Mouse (Mus musculus) heart, embryonic 15.5 days (tissue): ENCODE results near the gene Kirrel3. TPM values are rescaled to one million over a fixed set of nuclear protein-coding genes. Genes with fewer than 3 reads are reported as not detected.

Experiments
- ATAC-seq: fragments of 200-750 bp; cut with Nextera tagmentation; replicated peaks from 2 replicates; pipeline ENCODE4 v1.8.0; 2017; ENCODE audit warnings: low read depth, moderate TSS enrichment; ENCODE audit not compliant: insufficient number of reproducible peaks, insufficient read depth, low FRiP score
- H3K27ac ChIP-seq: fragments of 300-500 bp; sonication (generic); 2 replicates; pipeline ENCODE4 v1.5.1; 2015; ENCODE audit warnings: mild to moderate bottlenecking, inconsistent platforms
- H3K27me3 ChIP-seq: fragments of 300-500 bp; sonication (generic); 2 replicates; pipeline ENCODE4 v1.6.1; 2015; ENCODE audit warnings: inconsistent platforms
- H3K36me3 ChIP-seq: fragments of 300-500 bp; sonication (generic); 2 replicates; pipeline ENCODE4 v1.6.1; 2015; ENCODE audit warnings: mild to moderate bottlenecking, inconsistent platforms
- H3K4me1 ChIP-seq: fragments of 300-500 bp; sonication (generic); replicated peaks from 2 replicates; pipeline ENCODE4 v1.6.1; 2015; ENCODE audit warnings: inconsistent platforms
- H3K4me2 ChIP-seq: fragments of 300-500 bp; sonication (generic); 2 replicates; pipeline ENCODE4 v1.6.1; 2015; ENCODE audit warnings: inconsistent platforms, mild to moderate bottlenecking, moderate library complexity
- H3K4me3 ChIP-seq: fragments of 300-500 bp; sonication (generic); 2 replicates; pipeline ENCODE4 v1.5.1; 2015; ENCODE audit warnings: mild to moderate bottlenecking, inconsistent platforms
- H3K9ac ChIP-seq: fragments of 300-500 bp; sonication (generic); 2 replicates; pipeline ENCODE4 v1.6.1; 2015; ENCODE audit warnings: mild to moderate bottlenecking, inconsistent platforms
- H3K9me3 ChIP-seq: fragments of 300-500 bp; sonication (generic); replicated peaks from 2 replicates; pipeline ENCODE4 v1.6.1; 2016; ENCODE audit warnings: inconsistent platforms
- WGBS: fragments of 180-500 bp; shearing (Covaris S2); methylation state at CpG from one replicate; pipeline ENCODE4 v1.1.7; 2015; ENCODE audit warnings: mixed read lengths; 5-methylcytosine and 5-hydroxymethylcytosine counted together
- polyA plus RNA-seq: library from polyadenylated mRNA; unstranded; fragments of >200 nt; fragmentation: Nextera tagmentation; extraction: Ambion mirVana; gene quantifications from 2 replicates; pipeline ENCODE4 v1.2.1, GENCODE M21; 2015

The Kirrel3 gene
- polyA plus RNA-seq, 1 experiment from 2014 or later: 1.2 TPM

DNA sequence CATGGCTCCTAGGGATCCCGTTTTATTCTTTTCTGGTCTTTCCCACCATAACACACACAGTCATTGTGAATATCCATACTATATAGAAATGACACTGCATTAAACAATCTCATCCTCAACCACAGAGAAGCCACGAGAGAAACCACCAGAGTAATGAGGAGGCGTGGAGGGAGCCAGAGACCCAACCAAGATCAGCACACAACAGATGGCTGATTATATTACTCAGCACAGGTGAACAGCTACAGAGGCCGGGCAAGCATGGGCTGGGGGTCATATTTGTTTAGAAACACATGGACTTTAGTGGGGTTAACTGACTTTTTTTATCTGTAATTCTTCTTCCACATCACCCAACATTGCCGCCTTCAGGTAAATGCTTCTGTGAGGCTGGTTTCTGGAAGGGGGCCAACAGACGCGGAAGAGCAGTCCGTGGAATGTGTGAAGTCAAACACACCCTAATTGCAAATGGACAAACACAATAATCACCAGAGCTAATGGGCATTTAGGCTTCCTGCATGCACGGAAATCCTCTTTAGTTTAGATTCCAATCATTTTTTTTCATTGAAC, 76.8 kb downstream of the Kirrel3 start:
- Histone ChIP-seq H3K4me2 (no peak overlapping the region), H3K27ac (no peak overlapping the region), H3K36me3 (no peaks in the 10 kb centered on the region), H3K9ac (no peak overlapping the region), H3K27me3 (peaks cover 4% of the 10 kb centered on the region; the same call in 1 of the 2 replicates), H3K4me3 (no peak overlapping the region), H3K9me3 (no peaks in the 10 kb centered on the region), H3K4me1 (no peaks in the 10 kb centered on the region)
- WGBS: 68% methylated on average over 9 of the region's 9 CpGs
- ATAC-seq: no peak

DNA sequence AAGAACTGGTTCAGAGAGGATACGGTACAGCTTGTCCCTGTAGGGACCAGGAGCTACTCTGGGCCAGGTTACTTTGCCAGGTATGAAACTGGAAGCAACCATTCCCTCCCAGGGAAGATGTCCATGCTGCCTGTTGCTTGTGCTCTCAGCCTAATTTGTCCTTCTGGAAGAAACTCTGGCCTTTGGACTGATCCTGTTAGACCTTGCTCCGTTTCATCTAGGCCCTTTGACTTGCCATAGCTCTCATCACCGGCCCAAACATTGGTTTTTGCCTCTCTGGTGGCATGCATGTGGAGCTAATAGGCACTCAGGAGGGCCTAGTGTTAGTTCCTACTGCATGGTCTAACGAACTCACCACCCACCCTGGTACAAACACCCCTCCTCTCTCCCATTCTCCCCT, 88.2 kb downstream of the Kirrel3 start:
- no peaks in the 10 kb centered on the region for H3K4me1 ChIP-seq
- H3K4me2 ChIP-seq: no peak overlapping the region
- H3K9me3 ChIP-seq: no peaks in the 10 kb centered on the region
- no peak overlapping the region for H3K9ac ChIP-seq
- no peaks in the 10 kb centered on the region for H3K36me3 ChIP-seq
- no peaks in the 10 kb centered on the region for H3K27me3 ChIP-seq
- H3K4me3 ChIP-seq: no peak overlapping the region
- ATAC-seq: no peak
- no peak overlapping the region for H3K27ac ChIP-seq
- 78% methylated on average over 4 of the region's 4 CpGs for WGBS

DNA sequence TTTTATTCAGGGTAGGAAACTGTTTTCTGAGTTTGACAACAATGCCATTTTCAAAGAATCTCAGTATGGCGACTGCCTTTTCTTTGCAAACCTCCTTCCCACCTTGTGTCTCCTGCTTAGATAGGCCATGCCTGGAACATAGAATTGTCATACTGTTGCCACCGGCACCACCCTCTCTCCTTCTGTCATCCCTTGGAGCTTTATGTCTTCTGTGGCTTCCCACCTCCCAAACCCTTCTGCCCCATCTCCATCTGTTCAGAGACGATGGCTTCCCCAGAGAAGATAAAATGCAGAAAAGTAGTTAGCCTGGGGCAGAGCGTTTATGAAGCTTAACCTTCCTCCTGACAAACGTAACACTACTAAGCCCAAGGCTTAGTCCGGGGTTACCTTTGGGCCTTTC, 88.9 kb downstream of the Kirrel3 start:
- H3K4me3 ChIP-seq: no peak overlapping the region
- H3K9me3 ChIP-seq: no peaks in the 10 kb centered on the region
- ATAC-seq: no peak
- H3K4me2 ChIP-seq: no peak overlapping the region
- no peak overlapping the region for H3K9ac ChIP-seq
- H3K27ac ChIP-seq: no peak overlapping the region
- 83% methylated on average over 6 of the region's 6 CpGs for WGBS
- no peaks in the 10 kb centered on the region for H3K36me3 ChIP-seq
- no peaks in the 10 kb centered on the region for H3K27me3 ChIP-seq
- no peaks in the 10 kb centered on the region for H3K4me1 ChIP-seq

- H3K36me3 ChIP-seq: no peaks in the 10 kb centered on the region
- ATAC-seq: no peak
- no peak overlapping the region for H3K27ac ChIP-seq
- H3K9ac ChIP-seq: no peak overlapping the region
- H3K4me2 ChIP-seq: no peak overlapping the region
- no peaks in the 10 kb centered on the region for H3K4me1 ChIP-seq
- H3K27me3 ChIP-seq: no peaks in the 10 kb centered on the region
- H3K4me3 ChIP-seq: no peak overlapping the region
- H3K9me3 ChIP-seq: no peaks in the 10 kb centered on the region
- 83% methylated on average over 6 of the region's 6 CpGs for WGBS
Observed at GRCm38 (mm10) chr9:34579174-34579573, 93.5 kb downstream of the Kirrel3 start.

- ATAC-seq: no peak
- Histone ChIP-seq H3K4me3 (no peak overlapping the region), H3K27ac (no peak overlapping the region), H3K4me1 (no peaks in the 10 kb centered on the region), H3K4me2 (no peak overlapping the region), H3K27me3 (no peaks in the 10 kb centered on the region), H3K36me3 (no peaks in the 10 kb centered on the region), H3K9ac (no peak overlapping the region), H3K9me3 (no peaks in the 10 kb centered on the region)
- 77% methylated on average over 1 of the region's 1 CpGs for WGBS
Observed at GRCm38 (mm10) chr9:34580059-34580458, 94.4 kb downstream of the Kirrel3 start.

GRCm38 (mm10) chr9:34582496-34582895, 96.8 kb downstream of the Kirrel3 start:
- no peaks in the 10 kb centered on the region for H3K9me3 ChIP-seq
- no peaks in the 10 kb centered on the region for H3K36me3 ChIP-seq
- H3K9ac ChIP-seq: no peak overlapping the region
- no peaks in the 10 kb centered on the region for H3K27me3 ChIP-seq
- no peaks in the 10 kb centered on the region for H3K4me1 ChIP-seq
- no peak overlapping the region for H3K27ac ChIP-seq
- H3K4me3 ChIP-seq: no peak overlapping the region
- no peak for ATAC-seq
- WGBS: 55% methylated on average over 1 of the region's 1 CpGs
- no peak overlapping the region for H3K4me2 ChIP-seq

GRCm38 (mm10) chr9:34585487-34585886, 99.8 kb downstream of the Kirrel3 start:
- Histone ChIP-seq H3K9ac (no peak overlapping the region), H3K4me3 (no peak overlapping the region), H3K27ac (no peak overlapping the region), H3K27me3 (no peaks in the 10 kb centered on the region), H3K4me2 (no peak overlapping the region), H3K9me3 (no peaks in the 10 kb centered on the region), H3K36me3 (no peaks in the 10 kb centered on the region), H3K4me1 (no peaks in the 10 kb centered on the region)
- WGBS: 35% methylated on average over 2 of the region's 2 CpGs
- no peak for ATAC-seq

DNA sequence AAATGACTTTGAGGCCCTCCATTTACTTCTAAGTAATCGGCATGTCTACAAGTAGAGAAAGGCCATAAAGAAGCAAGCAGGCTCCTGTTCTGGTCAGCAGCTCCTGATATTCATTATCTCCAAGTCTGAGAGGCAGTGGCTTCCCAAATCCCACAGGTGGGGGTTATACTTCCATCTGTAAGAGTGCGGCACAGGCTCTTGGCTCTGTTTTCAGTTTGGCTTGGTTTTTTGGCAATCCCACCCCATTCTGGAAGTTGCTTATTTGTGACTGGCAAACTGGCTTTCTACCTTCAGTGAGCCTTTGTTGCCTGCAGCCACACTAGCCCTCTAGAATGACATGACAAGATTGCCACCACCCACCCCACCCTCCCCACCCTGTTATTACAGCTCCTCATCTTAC, 100.4 kb downstream of the Kirrel3 start:
- Histone ChIP-seq H3K4me1 (no peaks in the 10 kb centered on the region), H3K27me3 (no peaks in the 10 kb centered on the region), H3K9ac (no peak overlapping the region), H3K36me3 (no peaks in the 10 kb centered on the region), H3K27ac (no peak overlapping the region), H3K4me3 (no peak overlapping the region), H3K4me2 (no peak overlapping the region), H3K9me3 (no peaks in the 10 kb centered on the region)
- no peak for ATAC-seq
- 57% methylated on average over 2 of the region's 2 CpGs for WGBS

GRCm38 (mm10) chr9:34589799-34590198, 104.1 kb downstream of the Kirrel3 start:
- Histone ChIP-seq H3K9me3 (no peaks in the 10 kb centered on the region), H3K9ac (no peak overlapping the region), H3K4me2 (no peak overlapping the region), H3K27me3 (no peaks in the 10 kb centered on the region), H3K36me3 (no peaks in the 10 kb centered on the region), H3K27ac (no peak overlapping the region), H3K4me1 (no peaks in the 10 kb centered on the region), H3K4me3 (no peak overlapping the region)
- no peak for ATAC-seq
- WGBS: 67% methylated on average over 1 of the region's 1 CpGs

GRCm38 (mm10) chr9:34592073-34592610, 106.4 kb downstream of the Kirrel3 start:
- Histone ChIP-seq H3K36me3 (no peaks in the 10 kb centered on the region), H3K9me3 (no peaks in the 10 kb centered on the region), H3K27me3 (no peaks in the 10 kb centered on the region), H3K9ac (no peak overlapping the region), H3K4me1 (no peaks in the 10 kb centered on the region), H3K27ac (no peak overlapping the region), H3K4me3 (no peak overlapping the region), H3K4me2 (no peak overlapping the region)
- no peak for ATAC-seq
- WGBS: 23% methylated on average over 3 of the region's 3 CpGs

DNA sequence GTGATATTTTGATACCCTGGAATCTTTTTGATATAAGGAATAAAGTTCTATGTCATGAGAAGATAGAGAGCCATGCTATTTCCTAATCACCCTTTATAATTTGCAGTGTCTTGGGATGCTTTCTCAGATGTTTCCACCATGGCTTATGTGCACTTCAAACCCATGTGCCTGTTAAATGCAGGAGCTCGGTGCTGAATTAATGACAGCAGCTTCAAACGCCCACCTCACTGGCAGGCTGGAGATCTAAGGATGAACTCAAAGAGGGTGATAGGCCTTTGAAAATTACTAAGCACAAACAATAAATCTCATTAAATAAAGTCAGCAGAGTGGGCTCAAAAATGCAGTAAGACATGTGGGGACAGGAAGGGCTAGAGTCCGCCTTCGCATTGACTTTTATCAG, 108.2 kb downstream of the Kirrel3 start:
- H3K9ac ChIP-seq: no peak overlapping the region
- 63% methylated on average over 4 of the region's 4 CpGs for WGBS
- no peak overlapping the region for H3K4me3 ChIP-seq
- H3K4me2 ChIP-seq: no peak overlapping the region
- H3K36me3 ChIP-seq: no peaks in the 10 kb centered on the region
- ATAC-seq: no peak
- no peak overlapping the region for H3K27ac ChIP-seq
- no peaks in the 10 kb centered on the region for H3K4me1 ChIP-seq
- no peaks in the 10 kb centered on the region for H3K9me3 ChIP-seq
- H3K27me3 ChIP-seq: no peaks in the 10 kb centered on the region

DNA sequence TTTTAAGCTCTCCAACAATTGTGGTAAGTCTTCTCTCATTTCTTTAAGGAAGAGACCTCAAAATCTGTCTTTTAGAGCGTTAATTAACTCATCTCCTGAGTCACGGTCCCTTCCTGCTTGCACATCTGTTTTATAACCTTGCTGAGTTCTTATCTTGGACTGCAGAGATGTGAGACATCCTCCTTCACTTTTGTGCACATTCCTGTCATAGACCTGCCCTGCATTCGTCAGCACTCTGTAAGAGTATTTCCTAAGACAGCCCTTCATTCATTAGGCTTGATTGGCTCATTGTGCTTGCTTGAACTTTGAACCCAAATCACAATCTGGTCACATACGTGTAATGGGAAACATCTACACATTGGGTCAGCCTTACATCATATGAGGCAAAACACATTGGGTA, 114.6 kb downstream of the Kirrel3 start:
- H3K4me2 ChIP-seq: no peak overlapping the region
- no peak overlapping the region for H3K9ac ChIP-seq
- ATAC-seq: no peak
- no peaks in the 10 kb centered on the region for H3K27me3 ChIP-seq
- no peak overlapping the region for H3K27ac ChIP-seq
- H3K4me3 ChIP-seq: no peak overlapping the region
- H3K4me1 ChIP-seq: no peaks in the 10 kb centered on the region
- H3K9me3 ChIP-seq: no peaks in the 10 kb centered on the region
- no peaks in the 10 kb centered on the region for H3K36me3 ChIP-seq
- 35% methylated on average over 4 of the region's 4 CpGs for WGBS
